Mouse (Mus musculus): ENCODE results near the gene Plekho1.

DNA sequence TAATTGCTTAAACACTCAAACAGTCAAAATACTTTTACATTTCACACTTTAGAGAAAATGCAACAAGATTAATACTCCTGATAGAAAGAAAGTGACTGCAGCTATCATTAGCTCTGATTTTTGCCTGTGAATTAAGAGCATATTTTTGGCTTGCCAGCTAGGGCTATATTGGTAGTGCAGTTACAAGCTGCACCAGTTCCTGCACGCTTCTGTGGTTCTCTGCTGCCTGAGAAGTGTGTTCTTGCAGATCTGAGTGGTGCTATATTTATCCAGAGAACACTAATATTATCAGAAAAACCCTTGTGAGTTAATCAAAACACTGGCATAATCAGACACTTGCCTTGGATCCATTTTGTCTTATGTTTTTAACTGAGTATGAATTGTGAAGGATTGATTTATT is 47.3 kb upstream of the Plekho1 start:
- no peak for TF ChIP-seq EP300 (IDR thresholded peaks at IDR 0.05)
- TF ChIP-seq CTCF (IDR thresholded peaks at IDR 0.05), result no peak
